Mouse (Mus musculus) cerebellum, adult 18-20 months (tissue): ENCODE measurements around the gene Gng13.
A peak's percentile ranks its signal among the peaks of the same experiment; 100 is the strongest.

Experiments
- DNase-seq, 2 experiments: peaks; one replicate each; pipeline ENCODE4 v3.0.0; 2021

Gene Gng13

GRCm38 (mm10) chr17:25716711-25717637 is at the start of gene Gng13:
Gene Gng13, plus strand, starts transcription at chr17:25717171.
- no peak for DNase-seq

GRCm38 (mm10) chr17:25668481-25669055 is 48.4 kb upstream of the Gng13 start:
- no peak for DNase-seq

- DNase-seq, result no peak
Observed at GRCm38 (mm10) chr17:25672982-25673381, 44.0 kb upstream of the Gng13 start.

- DNase-seq, result no peak
Observed at GRCm38 (mm10) chr17:25677969-25678368, 39.0 kb upstream of the Gng13 start.

- DNase-seq, result no peak
Observed at GRCm38 (mm10) chr17:25679818-25680217, 37.2 kb upstream of the Gng13 start.

- no peak for DNase-seq
Observed at GRCm38 (mm10) chr17:25681636-25682035, 35.3 kb upstream of the Gng13 start.

- no peak for DNase-seq
Observed at GRCm38 (mm10) chr17:25686323-25686722, 30.6 kb upstream of the Gng13 start.

- no peak for DNase-seq
Observed at GRCm38 (mm10) chr17:25688922-25689321, 28.0 kb upstream of the Gng13 start.

- no peak for DNase-seq
Observed at GRCm38 (mm10) chr17:25696263-25696662, 20.7 kb upstream of the Gng13 start.

- peak; percentile 74 to 82 for DNase-seq
Observed at GRCm38 (mm10) chr17:25698446-25698845, 18.5 kb upstream of the Gng13 start.

GRCm38 (mm10) chr17:25700863-25701496 is 16.0 kb upstream of the Gng13 start:
- no peak for DNase-seq

- no peak for DNase-seq
Observed at GRCm38 (mm10) chr17:25709994-25710393, 7.0 kb upstream of the Gng13 start.

- DNase-seq, result no peak
Observed at GRCm38 (mm10) chr17:25711136-25711535, 5.8 kb upstream of the Gng13 start.

- no peak for DNase-seq
Observed at GRCm38 (mm10) chr17:25715627-25716026, 1.3 kb upstream of the Gng13 start.

- DNase-seq, result no peak
Observed at GRCm38 (mm10) chr17:25716130-25716529, 841 bp upstream of the Gng13 start.

GRCm38 (mm10) chr17:25717691-25718090 is 720 bp downstream of the Gng13 start:
- DNase-seq, result no peak

GRCm38 (mm10) chr17:25721476-25721875 is 4.5 kb downstream of the Gng13 start:
- DNase-seq, result no peak

GRCm38 (mm10) chr17:25723470-25723869 is 6.5 kb downstream of the Gng13 start:
- no peak for DNase-seq

GRCm38 (mm10) chr17:25723919-25724318 is 6.9 kb downstream of the Gng13 start:
- no peak for DNase-seq

- DNase-seq, result no peak
Observed at GRCm38 (mm10) chr17:25725264-25725663, 8.3 kb downstream of the Gng13 start.

GRCm38 (mm10) chr17:25727265-25728008 is 10.5 kb downstream of the Gng13 start, which contains the start of the genes Chtf18 and Rpusd1:
Gene Chtf18, minus strand, starts transcription at chr17:25727419.
Gene Rpusd1, plus strand, starts transcription at chr17:25727670.
- peak; percentile 99 to 100 for DNase-seq

- no peak for DNase-seq
Observed at GRCm38 (mm10) chr17:25728009-25728270, 11.0 kb downstream of the Gng13 start.

- peak; percentile 87 to 88 for DNase-seq
Observed at GRCm38 (mm10) chr17:25732082-25732481, 15.1 kb downstream of the Gng13 start.
